Mouse (Mus musculus) adrenal gland, postnatal 36 days (tissue): ENCODE data around the gene Ppp1r15a. TPM values are rescaled to one million over a fixed set of nuclear protein-coding genes. Genes with fewer than 3 reads are reported as not detected.
A peak's percentile ranks its signal among the peaks of the same experiment; 100 is the strongest.
"Not testable (repeated sequence)": the region's sequence is repeated elsewhere in the genome, so short reads cannot be mapped to it uniquely, and the experiment has no call there.

Experiments used
- DNase-seq, 2 experiments: peaks; one replicate each; pipeline ENCODE4 v3.0.0; 2021; ENCODE audit warnings: mixed read lengths in 1 of 2
- total RNA-seq, 2 experiments: library from RNA; stranded (reverse); gene quantifications; 2 replicates each; pipeline ENCODE4 v1.2.3; 2021

Ppp1r15a gene
- total RNA-seq, 2 experiments from 2014 or later = 45.7 to 68.4 TPM

GRCm38 (mm10) chr7:45484985-45485384 is 41.1 kb downstream of the Ppp1r15a start:
- peak in 1 of 2 experiments; percentile 25 for DNase-seq

- no peak for DNase-seq
These were observed 43.9 kb downstream of the Ppp1r15a start for GRCm38 (mm10) chr7:45482166-45482565.

- peak; percentile 61 to 74 for DNase-seq
These were observed 44.6 kb downstream of the Ppp1r15a start, which contains the start of gene Tulp2 for GRCm38 (mm10) chr7:45481374-45481927. TSS of gene Tulp2 (plus strand) at chr7:45481877.

- DNase-seq = not testable (repeated sequence)
These were observed 45.8 kb downstream of the Ppp1r15a start for GRCm38 (mm10) chr7:45480310-45480709.

- no peak for DNase-seq
These were observed 47.3 kb downstream of the Ppp1r15a start for GRCm38 (mm10) chr7:45478774-45479173.

- DNase-seq = peak; percentile 68 to 76
These were observed 49.1 kb downstream of the Ppp1r15a start for GRCm38 (mm10) chr7:45477003-45477402.

GRCm38 (mm10) chr7:45476453-45476852 is 49.6 kb downstream of the Ppp1r15a start:
- no peak for DNase-seq

GRCm38 (mm10) chr7:45475291-45475969 is 50.6 kb downstream of the Ppp1r15a start:
- DNase-seq = peak in 1 of 2 experiments; percentile 33

Other genes with a start within 250 kb of the Ppp1r15a start
- gene Slc6a21, start 248.8 kb downstream of the Ppp1r15a start, total RNA-seq = under 1 TPM in 1 of 2 experiments, not detected in 1; 0.13 TPM
- 1 to 10 TPM; 5.7 to 8.5 TPM for gene Trpm4, start 192.5 kb downstream of the Ppp1r15a start, total RNA-seq
- gene Hrc, start 191.0 kb downstream of the Ppp1r15a start, total RNA-seq = under 1 TPM in 1 of 2 experiments, not detected in 1; 0.13 TPM
- gene Ppfia3, start 159.2 kb downstream of the Ppp1r15a start, total RNA-seq = 1 to 10 TPM; 1.5 to 1.7 TPM
- gene Lin7b, start 155.7 kb downstream of the Ppp1r15a start, total RNA-seq = 1 to 10 TPM in 1 of 2 experiments, under 1 TPM in 1; 0.70 to 2.8 TPM
- gene Snrnp70, start 130.5 kb downstream of the Ppp1r15a start, total RNA-seq = 100 to 1,000 TPM; 223 to 308 TPM
- gene Kcna7, start 120.6 kb downstream of the Ppp1r15a start, total RNA-seq = not detected
- gene Ntf5, start 112.6 kb downstream of the Ppp1r15a start, total RNA-seq = not detected
- gene Lhb, start 105.4 kb downstream of the Ppp1r15a start, total RNA-seq = not detected
- 10 to 100 TPM; 41.7 to 43.9 TPM for gene Gys1, start 91.4 kb downstream of the Ppp1r15a start, total RNA-seq
- gene Ruvbl2, start 88.2 kb downstream of the Ppp1r15a start, total RNA-seq = 10 to 100 TPM; 50.3 to 56.3 TPM
- 1,000 to 10,000 TPM in 1 of 2 experiments, 100 to 1,000 TPM in 1; 896 to 1,448 TPM for gene Ftl1, start 66.4 kb downstream of the Ppp1r15a start, total RNA-seq
- 10 to 100 TPM; 60.1 to 64.5 TPM for gene Bax, start 59.4 kb downstream of the Ppp1r15a start, total RNA-seq
- 1 to 10 TPM in 1 of 2 experiments, under 1 TPM in 1; 0.86 to 2.1 TPM for gene Tulp2, start 44.4 kb downstream of the Ppp1r15a start, total RNA-seq
- 10 to 100 TPM; 39.2 to 52.3 TPM for gene Gm45808, start 39.5 kb downstream of the Ppp1r15a start, total RNA-seq
- gene Dhdh, start 37.5 kb downstream of the Ppp1r15a start, total RNA-seq = 10 to 100 TPM; 57.8 to 75.6 TPM
- 100 to 1,000 TPM; 263 to 267 TPM for gene Nucb1, start 15.9 kb downstream of the Ppp1r15a start, total RNA-seq
- gene Plekha4, start 62 bp upstream of the Ppp1r15a start, total RNA-seq = 1 to 10 TPM; 3.5 to 4.2 TPM
- 1 to 10 TPM in 1 of 2 experiments, under 1 TPM in 1; 0.56 to 1.2 TPM for gene Hsd17b14, start 28.6 kb upstream of the Ppp1r15a start, total RNA-seq
- gene Bcat2, start 43.9 kb upstream of the Ppp1r15a start, total RNA-seq = 100 to 1,000 TPM; 165 to 289 TPM
- under 1 TPM in 1 of 2 experiments, not detected in 1; 0.33 TPM for gene Fgf21, start 89.2 kb upstream of the Ppp1r15a start, total RNA-seq
- not detected for gene Fut1, start 91.0 kb upstream of the Ppp1r15a start, total RNA-seq
- gene Izumo1, start 95.5 kb upstream of the Ppp1r15a start, total RNA-seq = under 1 TPM; 0.16 to 0.20 TPM
- gene Rasip1, start 101.2 kb upstream of the Ppp1r15a start, total RNA-seq = 10 to 100 TPM; 18.7 to 26.0 TPM
- gene Mamstr, start 113.7 kb upstream of the Ppp1r15a start, total RNA-seq = 10 to 100 TPM in 1 of 2 experiments, 1 to 10 TPM in 1; 3.0 to 11.0 TPM
- under 1 TPM in 1 of 2 experiments, not detected in 1; 0.17 TPM for gene Fut2, start 140.1 kb upstream of the Ppp1r15a start, total RNA-seq
- gene Ntn5, start 157.8 kb upstream of the Ppp1r15a start, total RNA-seq = under 1 TPM; 0.23 to 0.83 TPM
- gene Sec1, start 168.1 kb upstream of the Ppp1r15a start, total RNA-seq = under 1 TPM; 0.23 to 0.99 TPM
- 10 to 100 TPM in 1 of 2 experiments, 1 to 10 TPM in 1; 8.6 to 10.2 TPM for gene Car11, start 173.6 kb upstream of the Ppp1r15a start, total RNA-seq
- 100 to 1,000 TPM; 125 to 262 TPM for gene Dbp, start 178.8 kb upstream of the Ppp1r15a start, total RNA-seq
- gene Rpl18, start 189.2 kb upstream of the Ppp1r15a start, total RNA-seq = 1,000 to 10,000 TPM; 1,050 to 1,062 TPM
- gene Sphk2, start 191.7 kb upstream of the Ppp1r15a start, total RNA-seq = 10 to 100 TPM; 35.5 to 35.6 TPM
- gene Fam83e, start 194.9 kb upstream of the Ppp1r15a start, total RNA-seq = under 1 TPM; 0.36 to 0.46 TPM
- gene Spaca4, start 199.5 kb upstream of the Ppp1r15a start, total RNA-seq = not detected